Mouse (Mus musculus) retina, postnatal 1 day (tissue): ENCODE measurements around the gene Dclk1.
A peak's percentile ranks its signal among the peaks of the same experiment; 100 is the strongest.

Experiments
- DNase-seq: peaks from one replicate; pipeline ENCODE4 v3.0.0-alpha.2; 2012

The Dclk1 gene

GRCm38 (mm10) chr3:55461685-55462655 is 219.8 kb downstream of the Dclk1 start:
- peak; percentile 86 for DNase-seq

- DNase-seq: no peak
Observed at GRCm38 (mm10) chr3:55462904-55463668, 220.9 kb downstream of the Dclk1 start.

GRCm38 (mm10) chr3:55464226-55464625 is 222.1 kb downstream of the Dclk1 start:
- no peak for DNase-seq

- no peak for DNase-seq
Observed at GRCm38 (mm10) chr3:55465785-55466184, 223.6 kb downstream of the Dclk1 start.

- no peak for DNase-seq
Observed at GRCm38 (mm10) chr3:55466348-55466747, 224.2 kb downstream of the Dclk1 start.

GRCm38 (mm10) chr3:55472110-55472509 is 229.9 kb downstream of the Dclk1 start, which contains the start of gene Gm21954:
Gene Gm21954, minus strand, starts transcription at chr3:55472210.
- DNase-seq: no peak

DNA sequence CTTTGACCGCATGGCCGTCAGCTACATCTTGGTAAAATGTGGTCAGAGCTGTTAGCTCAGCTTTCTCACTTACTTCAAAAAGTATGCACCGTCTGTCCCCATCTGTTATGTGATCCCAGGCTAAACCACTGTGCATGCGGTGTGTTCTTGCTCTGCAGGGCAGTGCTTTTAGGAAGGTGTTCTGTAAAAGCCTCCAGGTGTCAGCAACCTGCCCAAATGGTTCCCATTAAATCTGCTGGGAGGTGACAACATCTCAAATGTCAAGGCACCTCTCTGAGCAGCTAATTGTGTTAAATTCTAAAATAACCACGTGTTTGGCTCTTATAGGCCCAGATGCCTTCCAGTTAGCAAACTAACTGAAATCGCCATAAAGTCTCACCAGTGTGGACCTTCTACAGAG is 231.0 kb downstream of the Dclk1 start:
- no peak for DNase-seq

- DNase-seq: no peak
Observed at GRCm38 (mm10) chr3:55476694-55477093, 234.5 kb downstream of the Dclk1 start.

DNA sequence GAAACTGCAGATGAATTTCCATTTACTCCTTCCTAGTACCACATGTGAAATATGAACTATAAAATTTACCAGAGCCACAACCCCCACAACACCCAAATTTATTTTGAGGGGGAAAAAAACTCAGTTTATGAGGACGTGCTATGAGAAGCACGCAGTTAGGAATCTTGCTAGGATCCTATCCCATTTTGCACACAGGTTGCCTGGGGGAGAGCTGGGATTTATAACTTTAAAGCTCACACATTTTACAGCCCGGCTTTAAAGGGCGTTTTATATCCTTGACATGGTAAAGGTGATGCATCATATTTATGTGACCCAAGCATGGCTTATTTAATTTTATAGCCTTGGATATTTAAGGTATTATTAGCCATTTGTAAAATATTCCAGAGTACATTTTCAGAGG is 237.1 kb downstream of the Dclk1 start:
- DNase-seq: no peak

- no peak for DNase-seq
Observed at GRCm38 (mm10) chr3:55481140-55481539, 239.0 kb downstream of the Dclk1 start.

- DNase-seq: no peak
Observed at GRCm38 (mm10) chr3:55483328-55483727, 241.2 kb downstream of the Dclk1 start.

DNA sequence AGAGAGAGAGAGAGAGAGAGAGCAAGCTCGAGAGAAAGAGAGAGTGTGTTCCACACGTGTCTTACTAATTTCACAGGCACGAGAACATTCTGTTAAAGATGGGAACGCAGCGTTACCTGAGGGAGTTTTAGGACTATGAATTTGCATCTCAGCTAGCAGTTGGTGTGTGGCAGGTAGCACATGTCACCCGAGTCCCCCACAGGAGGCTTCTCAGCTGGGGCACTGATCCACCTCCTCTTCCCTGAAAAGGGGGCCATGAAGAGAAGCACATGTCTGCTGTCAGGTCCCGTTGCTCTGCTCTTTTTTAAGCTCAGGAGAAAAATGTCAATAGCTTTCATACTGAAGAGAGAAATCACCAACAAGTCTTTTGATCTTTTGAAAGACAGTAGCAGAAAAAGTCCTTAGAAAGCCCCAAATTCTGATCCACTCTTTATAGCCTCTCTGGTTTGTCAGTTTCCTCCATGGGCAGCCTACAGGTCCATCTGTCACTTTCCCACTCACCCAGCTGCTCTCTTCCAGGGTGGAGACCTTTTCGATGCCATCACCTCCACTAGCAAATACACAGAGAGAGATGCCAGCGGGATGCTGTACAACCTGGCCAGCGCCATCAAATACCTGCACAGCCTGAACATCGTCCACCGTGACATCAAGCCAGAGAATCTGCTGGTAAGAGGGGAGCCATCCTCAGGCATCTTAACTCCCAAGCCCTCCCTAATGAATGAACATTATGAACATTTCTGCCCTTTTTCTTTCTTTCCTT is 247.2 kb downstream of the Dclk1 start:
- no peak for DNase-seq

DNA sequence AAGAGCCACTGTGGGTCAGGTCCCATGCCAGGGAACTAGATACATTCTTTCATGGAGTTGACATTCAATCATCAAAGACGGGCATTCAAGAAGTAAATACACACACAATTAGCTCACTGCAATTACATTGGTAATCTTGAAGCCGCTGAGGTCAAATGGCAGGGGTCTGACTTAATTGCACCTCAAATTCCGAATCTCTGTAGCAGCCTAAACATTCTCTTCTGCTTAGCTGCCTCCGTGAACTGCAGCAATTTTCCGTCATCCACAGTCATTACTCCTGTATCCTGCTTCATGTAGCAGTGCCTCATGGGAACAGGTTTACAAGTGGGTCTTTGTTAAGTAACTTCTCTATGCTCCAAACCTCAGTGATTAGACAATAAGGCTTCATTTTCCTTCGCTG is 249.9 kb downstream of the Dclk1 start:
- DNase-seq: peak; percentile 79

DNA sequence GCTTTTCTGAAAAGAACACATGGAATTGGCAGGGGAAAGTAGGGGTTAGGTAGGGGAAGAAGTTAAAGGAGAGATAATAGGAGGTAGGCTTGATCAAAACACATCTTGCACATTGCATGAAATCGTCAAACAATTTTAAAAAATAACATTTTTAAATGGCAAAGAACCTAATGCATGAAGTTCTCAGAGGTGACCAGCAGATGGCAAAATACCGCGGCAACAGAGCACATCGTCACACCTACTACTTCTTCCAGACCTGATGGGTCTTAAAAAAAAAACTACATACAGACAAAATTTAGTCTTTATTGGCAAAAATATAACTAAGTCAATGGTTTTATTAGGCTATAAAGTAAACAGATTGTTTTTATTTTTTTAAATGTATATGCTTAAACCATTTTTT is 252.2 kb downstream of the Dclk1 start:
- DNase-seq: no peak

DNA sequence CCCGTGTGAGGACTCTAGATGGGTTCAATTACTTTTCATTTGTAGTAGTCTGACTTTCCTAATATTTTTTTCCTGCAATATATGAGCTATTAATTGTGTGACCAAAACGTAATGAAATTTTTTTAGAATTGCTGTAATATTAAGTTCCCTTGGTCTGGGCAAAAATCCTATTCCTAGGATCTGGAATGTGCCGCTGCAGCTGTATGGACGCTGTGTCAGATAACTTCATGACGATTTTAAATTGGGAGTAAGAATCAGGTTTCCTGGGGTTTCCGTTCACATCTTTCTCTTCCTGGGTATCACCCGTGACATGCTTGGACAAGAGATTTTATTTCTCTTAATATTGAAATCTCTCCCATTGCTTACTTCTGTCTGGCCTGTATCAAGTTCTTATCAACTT is 253.1 kb downstream of the Dclk1 start:
- no peak for DNase-seq

- no peak for DNase-seq
Observed at GRCm38 (mm10) chr3:55495866-55496265, 253.7 kb downstream of the Dclk1 start.

- DNase-seq: no peak
Observed at GRCm38 (mm10) chr3:55496462-55496941, 254.3 kb downstream of the Dclk1 start.

DNA sequence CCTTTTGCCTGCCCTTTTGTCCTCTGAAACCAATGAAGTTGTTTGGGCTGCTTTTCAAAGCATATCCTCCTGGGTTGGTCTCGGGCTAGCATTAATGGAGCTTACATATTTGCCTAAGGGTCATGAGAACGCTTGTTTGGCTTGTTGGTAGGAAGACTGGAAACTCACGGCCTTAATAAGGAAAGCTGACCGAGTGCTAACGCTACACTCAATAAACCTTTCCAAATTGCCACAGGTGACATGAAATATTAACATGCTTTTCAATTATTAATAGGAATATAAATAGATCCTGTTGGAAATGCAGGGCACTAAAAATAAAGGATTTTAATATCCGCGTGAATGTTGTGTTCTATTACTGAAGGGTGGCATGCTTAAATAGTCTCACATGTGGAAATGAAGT is 257.1 kb downstream of the Dclk1 start:
- no peak for DNase-seq

- no peak for DNase-seq
Observed at GRCm38 (mm10) chr3:55510198-55510597, 268.0 kb downstream of the Dclk1 start.

DNA sequence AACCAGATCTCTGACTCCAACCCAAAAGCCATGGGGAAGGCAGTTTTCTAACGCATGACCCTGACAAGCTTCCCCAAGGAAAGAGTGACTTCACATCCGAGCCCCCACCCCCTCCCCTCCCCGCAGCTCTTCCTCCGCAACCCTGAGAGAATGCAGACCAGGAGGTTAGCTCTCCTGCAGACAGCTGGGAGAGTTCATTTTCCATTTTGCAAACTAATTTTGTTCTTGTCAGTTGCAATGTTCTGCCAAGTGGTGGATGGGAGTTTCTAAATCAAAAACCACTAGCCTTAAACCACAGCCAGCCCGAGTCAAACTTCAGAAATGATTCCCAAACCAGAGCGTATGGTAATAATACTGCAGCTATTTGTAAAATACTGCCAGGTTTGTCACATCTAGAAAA is 269.5 kb downstream of the Dclk1 start:
- DNase-seq: no peak

- no peak for DNase-seq
Observed at GRCm38 (mm10) chr3:55515966-55516365, 273.8 kb downstream of the Dclk1 start.

DNA sequence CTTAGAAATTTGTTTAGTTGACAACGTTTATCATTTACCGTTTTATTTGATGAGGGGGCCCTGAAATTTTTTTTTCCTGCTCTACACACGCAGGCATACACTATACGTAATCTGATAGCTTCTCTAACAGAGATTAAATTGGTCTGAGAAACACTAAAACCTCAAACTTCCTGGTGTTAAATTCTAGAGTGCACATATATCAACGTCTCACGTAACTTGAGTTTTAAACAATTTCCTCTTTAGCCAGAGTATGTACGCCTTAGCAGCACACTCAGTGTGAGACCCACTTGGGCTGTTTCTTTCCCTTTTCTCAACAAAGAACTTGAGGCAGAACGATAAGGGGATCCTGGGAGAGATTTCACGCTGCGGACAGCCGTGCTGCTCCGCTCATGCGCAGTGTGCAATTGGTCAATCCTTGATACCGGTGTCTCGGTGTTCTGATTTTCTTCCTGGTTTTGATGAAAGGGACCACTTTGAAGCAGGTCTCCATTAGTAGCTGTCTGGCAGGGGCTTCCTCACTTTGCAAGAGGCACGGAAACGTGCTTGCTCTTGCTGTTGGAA is 275.4 kb downstream of the Dclk1 start:
- no peak for DNase-seq
